Mouse (Mus musculus): ENCODE measurements at regions not wholly inside any gene's neighbourhood (a gene's known extent, or its start where the extent isn't known, plus 50 kb on each side); places are given as distances from the start of the nearest gene placed in this dataset.
"Not testable (repeated sequence)": the region's sequence is repeated elsewhere in the genome, so short reads cannot be mapped to it uniquely, and the experiment has no call there.

DNA sequence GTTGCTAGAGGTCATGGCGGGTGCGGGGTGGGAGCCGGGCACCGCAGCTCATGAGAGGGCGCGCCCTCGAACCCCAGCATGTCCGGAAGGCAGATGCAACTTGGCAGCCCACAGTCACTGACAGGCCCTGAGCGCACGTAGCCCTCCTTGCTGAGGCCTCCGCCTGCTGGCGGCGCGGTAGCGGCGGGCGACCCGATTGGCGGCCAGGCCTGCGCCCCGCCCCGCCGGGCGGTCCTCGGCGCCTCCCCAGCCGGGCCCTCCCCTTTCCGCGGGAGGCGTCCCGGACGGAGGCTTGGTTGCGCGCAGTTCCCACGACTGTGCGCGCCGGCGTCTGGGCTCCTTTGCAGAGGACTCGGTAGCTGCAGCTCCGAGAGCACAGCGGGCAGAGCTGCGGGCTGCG lies 301.9 kb downstream of the Hpcal1 start:
- TF ChIP-seq CTCF, EP300 (IDR thresholded peaks at IDR 0.05): not testable (repeated sequence)
